Mouse (Mus musculus) cerebellum, postnatal 25 days (tissue): ENCODE results near the gene Dydc1.
"Not testable (repeated sequence)": the region's sequence is repeated elsewhere in the genome, so short reads cannot be mapped to it uniquely, and the experiment has no call there.

ENCODE experiments used
- DNase-seq, 2 experiments: peaks; one replicate each; pipeline ENCODE4 v3.0.0; 2021; ENCODE audit warnings: mixed read lengths in 2 of 2

Dydc1 gene

DNA sequence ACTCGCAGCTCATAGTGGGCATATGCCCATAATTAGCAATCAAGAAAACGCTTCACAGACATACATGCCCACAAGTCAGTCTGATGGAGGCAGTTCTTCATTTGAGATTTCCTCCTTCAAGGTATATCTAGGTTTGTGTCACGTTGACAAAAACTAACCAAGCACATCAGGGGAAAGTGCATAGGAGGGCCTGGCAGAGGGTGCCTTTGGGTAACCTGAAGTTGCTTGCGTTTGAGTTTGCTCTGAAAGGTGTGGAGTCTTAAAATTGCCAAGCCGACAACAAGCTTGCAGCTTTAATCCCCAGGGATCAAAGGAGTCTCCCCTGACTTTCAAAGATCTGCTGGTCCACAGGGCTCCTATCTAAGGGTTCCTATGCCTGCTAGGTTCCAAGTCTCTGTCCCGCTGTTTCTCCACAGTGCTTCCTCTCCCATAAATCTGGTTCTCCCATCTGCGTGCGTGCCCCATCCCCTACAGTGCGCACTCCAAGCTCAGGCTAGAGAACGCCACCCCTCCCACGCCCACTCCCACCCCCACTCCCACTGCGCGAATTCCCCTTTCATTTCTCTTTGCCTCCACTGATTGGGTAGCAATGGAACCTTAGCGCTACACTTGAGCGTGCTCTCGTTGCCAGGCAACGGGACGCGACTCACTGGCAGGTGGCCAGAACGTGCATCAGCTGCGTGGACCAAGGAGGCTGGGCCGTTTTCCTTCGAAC, at the start of gene Dydc1:
TSS of gene Dydc1 (plus strand) at position 683 of the 715 bp plus-strand sequence.
- peak; percentile 72 to 84 for DNase-seq

DNA sequence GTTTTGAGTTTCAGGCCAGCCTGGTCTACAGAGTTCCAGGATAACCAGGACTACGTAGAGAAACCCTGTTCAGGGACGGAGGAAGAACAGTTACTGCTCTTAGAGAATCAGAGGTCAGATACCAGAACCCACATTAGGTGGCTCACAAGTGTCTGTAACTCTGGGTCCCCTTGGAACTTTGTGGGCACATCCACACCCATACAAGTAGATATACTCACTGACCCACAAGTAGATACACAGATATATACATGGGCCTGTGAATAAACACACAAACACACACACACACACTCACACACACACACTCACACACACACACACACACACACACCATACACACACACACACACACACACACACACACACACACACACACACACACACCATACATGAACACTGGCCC, 47.6 kb upstream of the Dydc1 start:
- no peak for DNase-seq

DNA sequence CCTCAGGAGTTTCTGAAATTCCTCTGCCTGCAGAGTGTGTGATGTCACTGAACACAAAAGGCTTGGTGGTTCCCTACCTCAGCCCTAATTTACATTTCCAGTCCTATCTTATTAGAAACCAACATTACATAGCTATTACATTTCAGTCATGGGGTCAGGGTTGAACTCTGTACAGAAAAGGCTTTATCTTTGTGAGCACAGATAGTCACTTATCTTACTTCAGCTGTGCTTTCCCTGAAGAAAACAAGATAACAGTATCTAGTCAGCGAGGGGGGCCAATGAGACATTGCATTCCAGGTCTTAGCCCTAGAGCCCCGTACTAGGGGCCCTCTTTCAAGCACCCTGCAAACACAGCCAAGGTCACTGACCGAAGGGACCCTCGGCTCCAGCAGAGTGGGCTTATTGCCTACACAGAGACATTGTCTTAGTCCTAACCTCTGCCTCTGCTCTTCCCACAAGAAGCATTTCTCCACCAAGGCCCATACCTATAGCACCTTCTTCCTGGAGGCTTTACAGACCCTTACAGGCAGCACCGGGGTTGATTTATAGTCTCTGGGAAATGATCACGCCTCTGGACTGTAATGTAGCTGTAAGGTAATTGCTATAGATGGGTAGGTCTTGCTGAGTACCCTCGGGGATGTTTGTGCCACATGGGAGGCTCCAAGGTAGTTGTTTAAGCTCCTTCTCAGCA, 47.0 kb upstream of the Dydc1 start:
- DNase-seq = no peak

DNA sequence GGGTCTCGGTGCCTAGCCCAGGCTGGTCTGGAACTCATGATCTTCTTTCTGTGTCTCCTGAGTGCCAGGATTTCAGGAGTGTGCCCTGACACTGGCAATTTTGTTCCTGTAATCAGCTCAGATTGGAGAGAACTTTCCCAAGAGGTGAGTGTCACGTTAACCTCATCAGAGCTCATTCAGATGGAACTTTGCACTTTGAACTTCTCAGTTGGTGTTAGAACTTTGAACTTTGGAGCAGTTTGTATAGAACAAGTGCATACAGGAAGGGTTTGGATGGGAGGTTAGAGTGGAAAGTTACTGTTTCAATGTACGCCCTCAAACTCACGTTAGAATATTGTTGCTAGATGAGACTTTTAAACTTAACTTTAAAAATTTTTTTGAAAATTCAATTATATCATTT, 43.4 kb upstream of the Dydc1 start:
- DNase-seq = no peak

DNA sequence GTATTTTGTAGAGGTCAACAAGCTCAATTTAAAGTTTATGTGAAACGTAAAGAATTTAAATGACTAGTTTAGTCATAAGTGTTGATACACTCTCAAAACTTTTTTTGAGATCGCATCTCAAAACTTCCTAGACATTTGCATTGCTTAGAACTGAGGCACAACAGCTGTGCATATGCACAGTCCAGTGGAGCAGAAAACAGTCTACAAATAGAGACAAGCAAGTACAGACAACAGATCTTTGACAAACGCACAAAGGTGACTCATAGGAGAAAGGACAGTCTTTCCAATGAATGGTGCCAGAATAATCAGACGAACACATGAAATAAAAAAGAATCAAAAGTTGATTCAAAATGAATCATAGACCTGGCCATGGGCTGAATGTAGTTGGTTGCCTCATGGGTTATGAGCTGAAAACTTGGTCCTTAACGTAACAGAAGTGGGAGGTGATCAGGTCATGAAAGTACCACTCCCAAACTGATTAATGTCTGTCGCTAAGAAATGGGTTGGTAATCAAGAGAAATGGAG, 41.7 kb upstream of the Dydc1 start:
- no peak for DNase-seq

DNA sequence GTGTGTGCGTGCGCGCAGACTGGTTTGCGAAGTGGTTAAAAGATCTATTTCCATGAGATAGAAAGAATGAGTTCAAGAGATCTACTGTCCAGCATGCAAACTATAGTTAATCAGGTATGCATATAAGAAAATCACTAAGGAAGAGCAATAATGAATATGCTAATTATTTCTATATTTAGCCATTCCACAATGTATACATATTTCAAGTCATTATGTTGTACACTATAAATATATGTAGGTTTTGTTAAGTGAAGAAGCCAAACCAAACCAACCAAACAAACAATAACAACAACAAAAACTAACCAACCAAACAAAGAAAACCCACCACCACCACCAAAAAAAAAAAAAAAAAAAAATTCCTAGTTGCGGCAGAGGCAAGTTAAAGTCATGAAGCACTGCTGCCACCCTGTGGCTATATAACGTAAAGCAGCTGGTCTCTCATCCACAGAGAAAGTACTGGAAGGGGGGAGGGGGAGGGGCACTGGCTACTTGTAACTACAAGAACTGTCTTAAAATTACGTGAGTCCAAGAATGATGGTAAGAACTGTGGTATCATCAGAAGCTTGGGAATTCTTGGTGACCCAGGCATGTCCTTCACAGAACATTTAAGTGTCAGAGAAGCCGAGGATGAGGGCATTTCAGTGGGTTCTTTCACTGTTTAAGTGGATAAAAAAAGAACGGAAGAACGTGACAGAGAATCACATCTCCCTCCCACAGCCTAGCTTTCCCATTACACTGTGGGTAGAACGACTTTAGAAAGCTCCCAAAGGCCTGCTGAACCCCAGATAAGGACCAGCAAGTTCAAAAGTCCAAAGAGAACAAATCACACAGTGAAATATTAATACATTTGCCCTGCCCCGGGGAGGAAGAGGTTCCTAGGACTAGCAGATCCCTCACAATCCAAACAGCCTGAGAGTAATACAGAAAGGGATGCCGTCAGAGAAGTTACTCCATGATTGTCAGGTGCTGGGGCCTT, 39.3 kb upstream of the Dydc1 start:
- peak; percentile 68 to 86 for DNase-seq

DNA sequence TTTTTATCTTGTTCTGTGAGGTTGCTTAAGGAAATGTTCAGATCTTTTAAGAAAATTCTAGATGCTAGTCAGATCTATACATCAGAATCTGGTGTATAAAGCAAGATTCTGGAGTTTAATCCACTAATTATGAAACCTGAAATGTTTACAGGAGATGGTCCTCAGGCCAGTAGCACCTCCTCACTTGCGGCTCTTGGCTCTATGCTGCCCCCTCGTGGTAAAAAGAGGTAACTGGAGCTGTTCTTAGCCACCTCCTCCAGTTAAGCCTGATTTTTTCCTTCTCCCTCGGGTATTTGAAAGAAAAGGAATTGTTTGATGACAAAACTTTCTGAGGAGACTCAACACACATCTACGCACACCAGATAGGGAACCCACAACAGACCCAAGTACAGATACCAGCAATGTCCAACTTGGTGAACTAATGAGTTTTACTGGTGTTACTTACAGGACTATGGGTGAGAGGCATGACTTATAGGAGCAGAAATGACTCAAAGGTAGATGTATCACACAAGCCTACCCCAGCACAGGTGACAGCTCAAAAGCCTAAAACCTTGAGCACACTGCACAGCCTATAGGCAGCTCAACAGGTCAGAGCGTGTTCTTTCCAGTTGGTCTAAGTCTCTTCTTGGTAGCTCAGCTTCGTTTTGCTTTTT, 37.4 kb upstream of the Dydc1 start:
- peak; percentile 62 to 78 for DNase-seq

DNA sequence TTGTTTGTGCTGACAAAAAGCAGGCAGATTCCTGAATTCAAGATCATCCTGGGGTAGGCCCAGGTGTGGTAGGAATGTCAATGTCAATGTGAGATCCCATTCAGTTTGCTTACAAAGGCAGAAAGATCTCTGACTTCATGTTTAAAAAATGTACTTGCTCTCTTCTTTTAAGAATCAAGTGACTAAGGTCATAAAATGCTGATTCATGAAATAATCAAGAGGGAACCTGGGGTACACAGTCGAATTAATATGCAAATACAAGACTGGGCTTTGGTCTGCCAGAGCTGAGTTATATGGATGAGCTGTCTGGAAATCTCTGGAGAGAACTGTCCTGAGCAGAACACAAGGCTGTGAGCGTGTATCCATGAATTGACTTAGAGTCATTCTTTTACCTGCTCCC, 25.3 kb upstream of the Dydc1 start:
- DNase-seq = no peak

DNA sequence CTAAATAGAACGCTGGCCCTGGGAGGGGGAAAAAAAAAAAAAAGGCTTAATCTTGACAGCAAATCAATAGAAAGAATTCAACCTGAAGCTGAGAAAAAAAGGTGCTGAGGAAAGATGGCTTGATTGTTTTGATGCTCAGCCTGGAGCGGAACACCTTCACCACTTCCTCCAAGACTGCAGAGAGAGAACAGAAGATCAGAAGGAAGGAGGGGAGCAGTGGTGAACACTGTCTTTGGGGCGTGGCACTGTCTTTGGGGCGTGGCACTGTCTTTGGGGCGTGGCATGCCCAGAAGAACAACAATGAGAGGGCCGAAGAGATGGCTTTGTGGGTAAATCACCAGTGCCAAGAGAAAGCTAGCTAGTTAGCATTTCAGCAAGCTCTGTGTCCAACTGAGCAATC, 22.2 kb upstream of the Dydc1 start:
- DNase-seq = no peak

DNA sequence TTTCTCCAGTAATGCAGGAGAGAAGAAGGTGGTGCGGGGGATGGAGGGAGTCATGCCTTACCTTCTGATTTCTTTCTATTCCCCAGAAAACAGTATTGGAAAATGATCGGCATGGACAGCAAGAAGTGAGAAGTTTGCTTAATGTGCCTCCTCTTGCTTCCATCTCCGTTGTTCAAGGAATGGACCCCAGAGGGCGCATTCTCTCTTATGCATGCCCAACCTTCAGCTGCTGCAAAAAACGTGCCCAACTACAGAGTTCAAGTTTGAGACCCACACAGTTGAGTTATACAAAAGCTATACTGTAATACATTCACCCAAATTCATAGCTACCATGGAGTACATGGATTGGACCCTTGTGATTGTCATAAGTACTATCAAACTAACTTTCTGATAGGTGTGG, 20.2 kb upstream of the Dydc1 start:
- DNase-seq = no peak

DNA sequence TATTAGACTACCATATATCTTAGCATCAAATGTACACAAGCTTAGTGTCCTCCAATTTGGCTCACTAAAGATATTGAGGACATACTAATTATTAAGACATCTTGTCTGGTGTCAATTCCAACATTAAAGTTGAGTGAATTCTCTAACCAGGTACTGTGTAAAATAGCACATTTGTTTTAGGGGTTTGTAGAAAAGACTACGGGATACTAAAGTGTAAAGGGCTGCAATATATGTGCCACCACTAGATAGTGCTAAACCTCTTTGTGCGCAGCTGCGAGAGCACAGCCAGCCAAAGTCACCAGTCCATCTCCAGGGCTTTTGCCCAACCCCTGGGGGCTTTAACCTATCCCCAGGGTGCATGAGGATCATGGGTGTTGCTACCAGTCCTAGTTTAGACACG, 19.5 kb upstream of the Dydc1 start:
- not testable (repeated sequence) for DNase-seq

DNA sequence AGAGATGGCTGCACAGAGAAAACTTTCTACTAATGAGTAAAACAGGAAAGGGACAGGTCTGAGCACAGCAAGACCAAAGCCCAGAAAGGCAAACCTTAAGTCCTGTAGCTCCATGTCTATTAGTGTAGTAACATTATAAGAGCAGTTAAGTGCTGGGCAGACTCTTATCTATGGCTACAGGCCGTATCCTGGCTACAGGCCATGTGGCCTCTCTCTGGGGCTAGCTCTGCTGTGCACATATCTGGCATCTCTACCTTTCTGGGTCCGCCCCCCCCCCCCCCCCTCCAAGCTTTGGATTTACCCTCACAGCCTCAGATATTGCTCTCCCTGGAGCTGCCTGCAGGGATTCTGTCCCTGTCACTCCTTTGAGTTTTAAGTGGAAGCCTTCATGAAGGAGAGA, 7.5 kb upstream of the Dydc1 start:
- DNase-seq = no peak

DNA sequence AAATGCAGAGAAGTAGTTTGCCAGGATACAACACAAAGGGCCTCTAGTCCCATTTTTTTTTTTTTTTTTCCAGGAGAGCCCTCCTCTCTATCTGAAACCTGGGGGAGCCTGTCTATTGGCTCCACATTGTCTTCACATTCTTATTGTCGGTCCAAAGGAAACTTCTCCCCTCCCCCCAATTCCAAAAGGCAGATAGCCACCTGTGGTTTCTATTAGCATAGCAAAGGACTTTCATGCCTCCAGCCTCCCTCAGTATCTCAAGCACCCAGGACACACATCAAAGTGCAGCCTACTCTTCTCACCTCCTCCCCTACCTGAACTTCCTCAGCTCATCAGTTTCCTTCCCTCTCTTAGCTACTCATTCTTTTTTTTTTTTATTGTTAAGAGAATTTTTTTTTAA, 6.3 kb upstream of the Dydc1 start:
- DNase-seq = no peak

DNA sequence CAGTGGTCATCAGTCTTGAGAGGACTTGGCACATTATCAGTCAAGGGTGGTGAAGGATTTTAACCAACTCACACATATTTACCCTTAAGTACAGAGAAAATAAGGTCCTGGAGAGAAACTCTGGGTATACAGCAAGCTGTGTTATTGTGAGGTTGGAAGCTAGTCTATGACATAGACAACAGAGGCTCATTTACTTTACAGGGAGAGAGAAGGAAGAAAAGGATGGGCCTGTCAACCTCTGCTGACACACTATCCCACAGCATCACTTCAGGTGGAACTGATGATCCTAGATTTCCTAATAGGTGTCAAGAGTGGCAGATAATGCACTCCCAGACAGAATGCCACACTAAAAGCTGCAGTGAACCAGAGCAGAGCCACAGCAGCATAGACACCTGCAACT, 3.6 kb upstream of the Dydc1 start, which contains the start of gene Dydc2:
TSS of gene Dydc2 (minus strand) at position 101 of the 400 bp plus-strand sequence.
- DNase-seq = no peak

DNA sequence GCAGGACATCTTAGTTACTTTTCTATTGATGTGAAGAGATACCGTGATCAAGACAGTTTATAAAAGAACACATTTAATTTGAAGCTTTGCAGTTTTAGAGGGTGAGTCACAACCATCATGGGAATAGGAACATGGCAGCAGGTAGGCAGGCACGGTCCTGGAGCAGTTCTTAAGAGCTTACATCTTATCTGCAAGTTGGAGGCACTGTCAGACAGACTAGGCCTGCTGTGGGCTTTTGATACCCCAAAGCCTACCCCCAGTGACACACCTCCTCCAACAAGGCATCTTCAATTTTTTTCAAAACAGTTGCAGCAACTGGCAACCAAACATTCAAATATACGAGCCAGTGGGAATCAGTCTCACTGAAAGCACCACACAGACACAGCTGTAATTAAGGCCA, 2.4 kb upstream of the Dydc1 start:
- no peak for DNase-seq

DNA sequence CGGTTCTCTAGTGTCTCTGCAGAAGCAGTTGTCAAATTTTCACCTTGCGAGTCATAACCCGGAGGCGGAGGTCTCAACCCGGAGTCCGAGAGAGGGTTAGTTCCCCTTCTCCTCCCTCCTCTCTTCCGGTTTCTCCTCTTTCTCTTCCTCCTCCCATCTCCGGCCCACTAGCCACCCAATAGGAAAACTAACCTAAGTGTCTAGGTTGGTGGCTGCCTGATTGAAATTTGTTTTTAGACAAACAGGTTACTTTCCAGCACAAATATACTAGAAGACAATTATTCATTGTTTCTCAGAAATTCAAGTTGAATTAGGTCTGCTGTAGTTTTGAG, 199 bp downstream of the Dydc1 start:
- DNase-seq = no peak

DNA sequence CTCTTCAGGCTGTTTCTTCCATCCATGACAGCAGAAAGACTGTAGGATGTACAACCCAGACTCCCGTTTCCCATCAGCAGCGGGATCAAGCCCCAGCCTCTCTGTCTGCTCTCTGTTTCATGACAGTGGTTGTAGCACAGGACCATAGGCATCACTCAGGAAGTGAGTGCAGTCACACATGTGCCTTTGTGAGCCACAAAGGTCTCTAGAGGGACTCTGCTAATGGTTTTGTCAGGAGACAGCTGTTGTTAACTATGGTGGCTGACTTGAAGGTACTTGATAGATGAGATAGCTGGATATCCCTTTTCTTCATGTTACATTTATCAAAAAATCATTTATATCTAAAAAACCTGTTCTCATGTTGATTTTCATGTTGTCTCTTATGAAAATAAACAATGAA, 9.7 kb downstream of the Dydc1 start:
- no peak for DNase-seq

DNA sequence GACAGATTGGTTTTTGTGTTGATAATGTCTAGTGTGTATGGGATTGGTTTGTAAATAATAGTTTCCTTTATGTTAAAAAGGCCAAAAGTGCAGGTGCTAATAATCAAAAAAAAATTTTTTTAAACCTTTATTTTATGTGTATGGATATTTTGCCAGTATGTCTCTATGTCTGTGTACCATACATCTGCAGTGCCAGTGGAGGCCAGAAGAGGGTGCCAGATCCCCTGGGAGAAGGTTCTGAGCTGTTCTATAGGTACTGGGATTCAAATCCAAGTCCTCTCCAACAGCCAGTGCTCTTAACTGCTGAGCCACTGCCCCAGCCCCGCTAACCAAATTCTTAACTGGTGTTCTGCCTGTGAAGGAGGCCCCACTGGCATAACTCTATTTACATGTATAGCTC, 14.8 kb downstream of the Dydc1 start:
- DNase-seq = peak; percentile 9 to 32

DNA sequence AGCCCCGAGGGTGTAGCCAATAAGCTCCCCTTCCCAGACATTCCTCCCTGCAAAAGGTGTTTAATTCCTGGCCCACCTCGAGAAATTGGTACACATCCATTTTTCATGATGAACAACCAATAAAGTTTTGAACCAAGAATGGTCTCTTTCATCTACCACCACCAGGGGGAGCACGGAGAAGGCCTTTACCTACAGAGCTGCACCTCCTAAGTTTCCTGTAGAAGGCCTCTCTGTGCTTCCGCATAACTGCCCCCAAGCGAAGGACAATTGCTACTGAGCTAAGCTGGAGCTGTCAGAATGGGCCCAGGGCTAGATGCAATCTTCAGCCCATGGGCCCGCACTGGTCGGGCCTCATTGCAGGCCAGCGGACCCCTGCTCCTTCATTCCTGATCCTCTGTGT, 18.1 kb downstream of the Dydc1 start:
- peak in 1 of 2 experiments; percentile 15 for DNase-seq

DNA sequence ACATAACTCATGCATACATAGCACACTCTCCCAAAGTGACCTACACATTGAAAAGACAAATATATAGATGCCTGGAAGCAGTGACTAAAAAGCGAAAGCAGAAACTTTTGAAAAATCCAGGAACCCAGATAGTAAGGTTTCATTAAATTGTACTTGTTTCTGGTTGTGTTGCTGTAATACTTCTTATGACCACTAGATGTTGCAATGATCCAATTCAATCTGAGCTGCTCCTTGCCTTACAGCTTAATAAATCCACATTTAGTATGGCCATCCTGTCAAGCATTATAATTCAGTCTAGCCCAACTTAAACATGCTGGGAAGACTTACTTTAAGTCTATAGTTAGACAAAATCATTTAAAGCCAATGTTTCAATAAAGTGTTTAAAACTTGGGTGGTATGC, 21.4 kb downstream of the Dydc1 start:
- no peak for DNase-seq

DNA sequence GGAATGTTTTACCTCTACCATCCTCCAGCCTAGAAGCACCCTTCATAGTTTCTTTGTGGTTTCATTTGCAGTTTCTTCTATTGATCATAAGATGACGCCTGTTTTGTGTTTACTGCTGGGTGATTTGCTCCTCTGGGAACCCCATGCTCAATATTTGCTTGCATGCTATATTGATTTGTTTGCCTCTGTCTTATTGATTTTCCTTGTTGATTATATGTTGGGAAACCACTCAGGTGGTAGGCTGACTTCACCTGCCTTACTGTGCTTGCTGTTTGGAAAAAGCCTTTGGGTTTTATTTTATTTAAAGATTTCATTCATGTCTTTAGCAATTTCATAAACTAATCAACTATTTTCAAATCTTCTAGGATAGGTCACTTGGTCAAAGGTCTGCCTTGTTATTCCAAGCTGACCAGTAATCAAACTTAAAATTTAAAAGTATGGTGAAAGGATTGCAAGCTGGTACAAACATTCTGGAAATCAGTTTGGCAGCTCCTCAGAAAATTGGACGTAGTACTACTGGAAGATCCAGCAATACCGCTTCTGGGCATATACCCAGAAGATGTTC, 23.7 kb downstream of the Dydc1 start:
- DNase-seq = no peak

DNA sequence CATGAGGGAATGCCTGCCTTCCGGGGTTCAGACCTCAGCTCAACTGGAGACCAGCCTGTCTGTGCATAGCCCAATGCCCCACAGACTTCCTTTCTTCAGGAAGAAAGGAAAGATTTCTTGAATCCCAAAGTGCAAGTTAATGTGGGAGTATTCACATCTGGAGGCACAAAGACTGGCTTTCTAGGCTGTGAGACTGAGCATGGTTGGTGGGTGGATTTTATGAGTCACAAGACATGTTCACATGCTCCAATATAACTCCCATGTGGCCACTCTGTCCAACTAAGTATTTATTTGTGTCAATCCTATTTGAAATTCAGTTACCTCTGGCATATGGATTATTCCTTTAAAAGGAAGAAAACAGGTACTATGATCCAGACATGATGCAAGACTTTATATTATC, 26.0 kb downstream of the Dydc1 start:
- no peak for DNase-seq
